Mouse (Mus musculus) lung, adult 2 months (tissue): ENCODE data around the gene Gfra1. TPM values are rescaled to one million over a fixed set of nuclear protein-coding genes. Genes with fewer than 3 reads are reported as not detected.
A peak's percentile ranks its signal among the peaks of the same experiment; 100 is the strongest.

Experiments
- DNase-seq: peaks from one replicate; pipeline ENCODE4 v3.0.0; 2022
- H3K4me1 ChIP-seq: fragments of 200-500 bp; 2 replicates; pipeline ENCODE4 v1.6.1; 2011; ENCODE audit warnings: low read length; ENCODE audit not compliant: control insufficient read depth, insufficient read depth
- H3K4me3 ChIP-seq: fragments of 200-500 bp; replicated peaks from 2 replicates; pipeline ENCODE3; 2011; ENCODE audit warnings: low read depth, mild to moderate bottlenecking, control low read depth, low read length; ENCODE audit errors: extremely low read depth
- CTCF ChIP-seq: fragments of 200-500 bp; IDR thresholded peaks from 2 replicates; pipeline ENCODE4 v1.5.1; 2011; ENCODE audit warnings: mild to moderate bottlenecking, low read length, control low read depth; ENCODE audit not compliant: insufficient read depth
- POLR2A ChIP-seq: fragments of 200-500 bp; IDR thresholded peaks from 2 replicates; pipeline ENCODE4 v1.6.1; 2011; ENCODE audit warnings: low read depth, mild to moderate bottlenecking, control low read depth, low read length, borderline replicate concordance; ENCODE audit errors: extremely low read depth
- WGBS: fragments of 180-500 bp; shearing (Covaris S2); methylation state at CpG from one replicate; pipeline ENCODE4 v1.1.7; 2018; 5-methylcytosine and 5-hydroxymethylcytosine counted together
- polyA plus RNA-seq: library from polyadenylated mRNA; depleted of rRNA; stranded (reverse); fragments of >200 nt; gene quantifications from 2 replicates; pipeline ENCODE4 v1.2.3, GENCODE M21; 2012

The Gfra1 gene
- polyA plus RNA-seq, 1 experiment: 7.8 TPM

GRCm38 (mm10) chr19:58460361-58461022, 4.8 kb upstream of the Gfra1 start:
- Histone ChIP-seq H3K4me3 (no peak overlapping the region), H3K4me1 (no peaks in the 10 kb centered on the region; the same call in 1 of the 2 replicates)
- TF ChIP-seq POLR2A (no peak), CTCF (no peak)
- DNase-seq: no peak
- 73% methylated on average over 13 of the region's 13 CpGs for WGBS

GRCm38 (mm10) chr19:58456491-58457061, 867 bp upstream of the Gfra1 start:
- 9% methylated on average over 16 of the region's 16 CpGs for WGBS
- Histone ChIP-seq H3K4me3 (no peak overlapping the region), H3K4me1 (peaks cover 6% of the 10 kb centered on the region)
- peak; percentile 13 for DNase-seq
- TF ChIP-seq CTCF: no peak
- no peak for TF ChIP-seq POLR2A

- TF ChIP-seq CTCF: no peak
- TF ChIP-seq POLR2A: no peak
- peak; percentile 33 for DNase-seq
- H3K4me1 ChIP-seq: peaks cover 6% of the 10 kb centered on the region
- peak overlapping the region; percentile 3 for H3K4me3 ChIP-seq
- under 1% methylated on average over 21 of the region's 21 CpGs for WGBS
These were observed 631 bp downstream of the Gfra1 start for GRCm38 (mm10) chr19:58455061-58455495.

GRCm38 (mm10) chr19:58454261-58455060, 1.2 kb downstream of the Gfra1 start:
- TF ChIP-seq POLR2A (no peak), CTCF (no peak)
- H3K4me1 ChIP-seq: peaks cover 6% of the 10 kb centered on the region
- peak overlapping the region; percentile 3 for H3K4me3 ChIP-seq
- under 1% methylated on average over 61 of the region's 61 CpGs for WGBS
- peak; percentile 38 for DNase-seq

- no peak for DNase-seq
- TF ChIP-seq CTCF (no peak), POLR2A (no peak)
- 2% methylated on average over 22 of the region's 22 CpGs for WGBS
- Histone ChIP-seq H3K4me3 (peak overlapping the region; percentile 3), H3K4me1 (peaks cover 6% of the 10 kb centered on the region)
These were observed 2.1 kb downstream of the Gfra1 start for GRCm38 (mm10) chr19:58453581-58453980.

GRCm38 (mm10) chr19:58452941-58453551, 2.7 kb downstream of the Gfra1 start:
- WGBS: 19% methylated on average over 20 of the region's 20 CpGs
- Histone ChIP-seq H3K4me3 (no peak overlapping the region), H3K4me1 (peaks cover 6% of the 10 kb centered on the region)
- TF ChIP-seq POLR2A (no peak), CTCF (no peak)
- no peak for DNase-seq

- no peak for DNase-seq
- no peak overlapping the region for H3K4me3 ChIP-seq
- no peak for TF ChIP-seq CTCF
- no peak for TF ChIP-seq POLR2A
- H3K4me1 ChIP-seq: peaks cover 6% of the 10 kb centered on the region
- 78% methylated on average over 8 of the region's 8 CpGs for WGBS
These were observed 3.4 kb downstream of the Gfra1 start for GRCm38 (mm10) chr19:58452178-58452819.

- TF ChIP-seq POLR2A (no peak), CTCF (no peak)
- DNase-seq: no peak
- 69% methylated on average over 6 of the region's 6 CpGs for WGBS
- no peak overlapping the region for H3K4me3 ChIP-seq
- H3K4me1 ChIP-seq: peaks cover 6% of the 10 kb centered on the region
These were observed 4.4 kb downstream of the Gfra1 start for GRCm38 (mm10) chr19:58451323-58451722.

GRCm38 (mm10) chr19:58450716-58451115, 5.0 kb downstream of the Gfra1 start:
- peaks cover 6% of the 10 kb centered on the region for H3K4me1 ChIP-seq
- DNase-seq: no peak
- H3K4me3 ChIP-seq: no peak overlapping the region
- WGBS: 53% methylated on average over 5 of the region's 5 CpGs
- TF ChIP-seq POLR2A: no peak
- TF ChIP-seq CTCF: no peak
